Mouse (Mus musculus): ENCODE measurements around the gene Col24a1. TPM values are rescaled to one million over a fixed set of nuclear protein-coding genes. Genes with fewer than 3 reads are reported as not detected.

Col24a1 gene
- polyA plus RNA-seq, 1 experiment from 2014 or later: 0.04 TPM

DNA sequence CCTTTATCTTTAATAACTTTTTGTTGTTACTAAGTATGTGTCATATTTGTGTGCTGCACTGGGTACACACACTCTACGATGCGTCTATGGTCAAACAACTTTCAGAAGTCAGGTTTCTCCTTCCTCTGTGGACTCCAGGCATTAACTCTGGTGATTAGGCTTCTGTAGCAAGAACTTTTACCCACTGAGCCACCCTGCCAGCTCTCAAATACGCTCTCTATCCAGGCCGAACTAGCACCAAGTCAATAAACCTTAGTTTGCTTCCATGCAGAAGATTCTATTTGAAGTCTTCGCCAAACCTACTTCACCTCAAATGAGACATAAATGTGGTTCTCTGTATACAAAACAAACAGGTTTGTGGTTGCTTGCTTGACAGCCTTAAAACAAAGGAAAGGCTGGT, 267.4 kb downstream of the Col24a1 start:
- DNase-seq (ENCODE audit: low spot score): no peak

GRCm38 (mm10) chr3:145560117-145560516, 267.8 kb downstream of the Col24a1 start:
- DNase-seq (ENCODE audit: low spot score): no peak

DNA sequence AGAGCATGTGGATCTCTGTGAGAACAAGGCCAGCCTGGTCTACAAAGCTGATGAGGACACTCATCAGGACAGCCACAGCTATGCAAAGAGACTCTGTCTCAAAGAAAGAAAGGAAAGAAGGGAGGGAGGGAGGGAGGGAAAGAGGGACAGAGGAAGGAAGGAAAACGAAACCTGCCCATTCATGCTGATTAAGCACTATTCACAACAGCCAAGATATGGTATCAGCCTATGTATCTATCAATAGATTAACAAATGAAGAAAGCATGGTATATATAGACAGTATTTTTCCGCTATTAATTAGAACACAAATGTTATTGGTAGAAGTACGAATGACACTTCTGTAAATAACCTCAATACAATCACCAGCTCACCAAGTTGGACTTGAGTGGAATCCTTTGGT, 282.2 kb downstream of the Col24a1 start:
- no peak for DNase-seq (ENCODE audit: low spot score)

GRCm38 (mm10) chr3:145575340-145575739, 283.1 kb downstream of the Col24a1 start:
- DNase-seq (ENCODE audit: low spot score): no peak

DNA sequence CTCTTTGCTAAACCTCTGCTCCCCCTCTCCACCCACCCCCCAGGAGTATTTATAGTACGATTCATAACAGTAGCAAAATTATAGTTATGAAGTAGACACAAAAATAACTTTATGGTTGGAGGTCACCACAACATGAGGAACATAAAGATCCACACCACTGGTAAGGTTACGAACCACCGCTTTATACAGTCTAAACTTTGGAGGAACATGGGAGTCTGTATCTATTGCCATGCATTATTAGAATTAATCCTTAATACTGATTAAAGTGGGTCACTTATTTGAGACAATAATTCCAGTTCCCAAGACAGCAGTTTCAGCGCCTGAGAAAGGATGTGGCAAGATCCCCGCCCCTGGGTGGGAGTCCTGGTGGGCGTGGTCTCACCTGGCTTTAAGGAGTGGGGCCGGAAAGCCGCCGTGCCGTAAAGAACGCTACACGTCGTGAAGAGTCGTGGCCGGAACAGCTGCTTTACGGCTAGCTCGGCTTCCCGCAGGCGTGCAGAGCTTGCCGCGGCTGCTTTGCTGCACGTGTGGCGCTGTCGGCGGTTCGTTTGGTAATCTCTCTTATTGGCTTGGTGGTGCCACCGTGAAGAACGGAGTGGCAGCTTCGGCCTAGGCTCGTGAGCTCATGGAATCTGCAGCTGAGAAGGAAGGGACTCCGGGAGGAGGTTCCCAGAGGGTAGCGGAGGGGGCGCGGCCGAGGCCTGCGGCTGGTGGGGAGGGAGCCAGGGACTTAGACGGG, 283.6 kb downstream of the Col24a1 start, which contains the start of gene Znhit6:
Gene Znhit6 (plus strand): TSS at position 463 of the 739 bp plus-strand sequence.
- peak; percentile 93 for DNase-seq (ENCODE audit: low spot score)

DNA sequence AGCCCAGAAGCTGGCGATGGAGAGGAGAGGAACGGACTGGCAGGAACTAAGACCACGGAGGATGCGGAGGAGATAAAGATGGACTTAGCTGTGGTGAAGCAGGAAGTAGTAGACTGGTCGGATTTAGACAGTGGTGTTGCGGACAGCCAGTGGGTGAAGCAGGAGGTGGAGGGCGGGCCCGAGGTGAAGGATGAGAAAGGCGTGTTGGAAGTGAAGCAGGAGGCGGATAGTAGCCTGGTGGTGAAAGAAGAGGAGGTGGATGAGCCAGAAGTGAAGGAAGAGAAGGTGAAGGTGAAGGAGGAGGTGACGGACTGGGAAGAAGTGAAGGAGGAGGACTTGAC, 284.2 kb downstream of the Col24a1 start:
- DNase-seq (ENCODE audit: low spot score): no peak

GRCm38 (mm10) chr3:145576876-145577275, 284.6 kb downstream of the Col24a1 start:
- no peak for DNase-seq (ENCODE audit: low spot score)

DNA sequence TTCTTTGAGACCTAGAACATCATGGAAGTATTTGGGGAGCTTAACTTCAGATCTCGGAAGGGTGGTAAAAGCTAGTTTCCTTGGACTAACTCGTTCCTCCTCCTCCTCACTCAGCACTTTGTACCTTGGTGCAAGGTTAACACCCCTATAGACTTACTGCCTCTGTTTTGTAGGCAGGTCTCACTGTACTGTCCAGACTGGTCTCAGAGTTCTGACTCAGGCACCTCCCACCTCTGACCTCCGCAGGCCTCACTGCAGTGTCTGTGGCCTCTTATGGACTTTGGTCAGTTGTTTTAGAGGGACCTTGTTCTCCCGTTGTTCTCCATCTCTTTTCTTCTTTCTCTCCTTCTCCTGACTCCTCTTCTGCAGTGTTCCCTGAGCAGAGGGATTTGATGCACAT, 290.8 kb downstream of the Col24a1 start:
- no peak for DNase-seq (ENCODE audit: low spot score)

DNA sequence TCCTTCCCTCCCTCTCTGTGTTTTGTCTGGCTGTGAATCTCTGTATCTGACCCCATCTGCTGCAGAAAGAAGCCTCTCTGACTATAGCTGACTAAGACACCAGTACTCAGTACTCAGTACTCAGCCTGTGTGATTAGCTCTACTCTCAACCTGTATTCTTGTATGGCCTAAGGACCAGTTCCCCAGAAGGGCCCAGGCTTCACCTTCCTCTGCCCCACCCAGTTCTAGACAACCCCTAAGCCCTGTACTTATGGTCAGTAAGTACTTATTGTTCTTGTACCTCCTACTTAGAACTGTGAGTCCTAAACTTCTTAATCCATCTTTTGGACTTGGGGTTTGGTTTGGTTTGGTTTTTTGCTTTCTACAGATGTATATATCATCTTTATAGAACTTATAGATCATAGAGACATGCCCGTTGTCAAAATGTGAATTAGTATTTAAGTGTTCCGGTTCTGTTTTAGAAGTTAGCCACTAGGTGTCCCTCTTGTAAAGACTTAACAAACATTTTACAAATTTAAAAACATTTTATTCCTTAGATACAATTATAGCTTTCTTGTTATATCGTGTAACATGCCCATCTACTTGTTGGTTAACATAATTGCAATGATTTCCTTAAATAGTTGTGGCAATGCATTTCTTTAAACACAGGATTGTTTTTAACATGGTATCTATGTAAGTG, 291.4 kb downstream of the Col24a1 start:
- DNase-seq (ENCODE audit: low spot score): no peak

DNA sequence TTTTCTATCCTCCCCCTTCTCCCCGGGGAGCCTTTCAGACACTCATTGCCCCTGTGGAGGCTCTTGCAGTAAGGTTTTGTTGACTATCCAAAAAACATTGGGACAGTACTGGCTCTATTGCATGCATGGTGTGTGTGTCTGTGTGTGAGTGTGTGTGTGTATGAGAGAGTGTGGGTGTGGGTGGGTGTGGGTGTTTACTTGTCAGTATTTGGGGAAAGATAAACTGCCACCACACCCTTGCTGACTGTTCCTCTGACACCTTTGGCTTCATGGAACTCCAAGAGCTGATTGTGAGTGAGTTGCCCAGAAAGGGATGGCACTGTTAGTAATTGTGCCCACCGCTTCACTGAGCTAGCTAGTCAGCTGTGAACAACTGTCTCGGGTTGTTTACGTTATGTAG, 298.3 kb downstream of the Col24a1 start:
- DNase-seq (ENCODE audit: low spot score): no peak

DNA sequence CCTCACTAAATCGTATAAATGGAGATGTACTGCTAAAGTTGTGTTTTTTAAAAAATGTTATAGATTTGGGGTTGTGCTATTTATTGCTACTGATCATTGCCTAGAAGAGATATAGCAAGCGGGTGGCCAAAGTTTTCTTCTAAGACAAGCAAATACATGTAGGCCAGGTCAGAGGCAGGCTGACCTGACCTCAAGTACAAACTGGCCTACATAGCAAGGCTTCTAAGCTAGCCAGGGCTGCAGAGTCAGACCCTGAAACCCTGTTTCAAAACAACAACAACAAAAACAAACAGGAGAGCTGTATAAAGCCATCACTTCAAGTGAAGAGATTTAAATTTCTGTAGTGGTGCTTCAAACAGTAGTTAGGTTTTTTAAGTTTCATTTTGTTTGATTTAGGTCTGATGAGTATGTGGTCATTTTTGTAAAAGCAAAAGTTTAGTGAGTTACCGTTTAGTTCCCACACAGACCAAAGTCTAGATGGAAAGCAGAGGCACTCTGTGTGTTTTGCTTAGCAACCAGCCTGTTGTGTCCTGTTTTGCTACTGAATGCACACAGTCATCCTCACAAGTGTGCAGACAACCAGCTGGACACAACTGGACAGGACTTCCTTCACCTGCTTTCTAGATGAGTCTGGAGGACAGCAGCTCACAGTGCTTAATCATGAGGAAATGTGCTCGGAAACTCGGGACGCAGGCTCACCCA, 299.7 kb downstream of the Col24a1 start:
- DNase-seq (ENCODE audit: low spot score): no peak

DNA sequence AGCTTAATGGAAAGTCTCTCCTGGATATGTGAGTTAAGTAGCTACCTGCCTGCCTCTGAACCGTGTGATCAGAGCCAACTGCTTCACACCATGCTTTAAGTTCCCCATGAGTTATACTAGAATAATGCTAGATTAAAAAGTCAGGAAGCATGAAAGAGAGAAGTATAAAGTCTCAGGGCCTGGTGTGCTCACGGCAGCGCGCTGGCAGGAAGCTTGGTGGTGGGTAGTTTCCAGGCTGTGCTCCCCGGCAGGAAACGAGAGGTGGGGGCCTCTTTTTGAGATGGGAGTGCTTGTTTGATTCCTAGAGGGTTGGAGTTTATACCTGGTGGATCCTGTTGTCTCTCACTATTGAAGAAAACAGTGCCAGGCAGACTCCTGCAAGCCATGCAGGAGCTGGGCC, 303.1 kb downstream of the Col24a1 start:
- DNase-seq (ENCODE audit: low spot score): no peak

- DNase-seq (ENCODE audit: low spot score): no peak
These were observed 306.8 kb downstream of the Col24a1 start for GRCm38 (mm10) chr3:145599059-145599458.

- DNase-seq (ENCODE audit: low spot score): no peak
These were observed 308.5 kb downstream of the Col24a1 start for GRCm38 (mm10) chr3:145600801-145601200.

DNA sequence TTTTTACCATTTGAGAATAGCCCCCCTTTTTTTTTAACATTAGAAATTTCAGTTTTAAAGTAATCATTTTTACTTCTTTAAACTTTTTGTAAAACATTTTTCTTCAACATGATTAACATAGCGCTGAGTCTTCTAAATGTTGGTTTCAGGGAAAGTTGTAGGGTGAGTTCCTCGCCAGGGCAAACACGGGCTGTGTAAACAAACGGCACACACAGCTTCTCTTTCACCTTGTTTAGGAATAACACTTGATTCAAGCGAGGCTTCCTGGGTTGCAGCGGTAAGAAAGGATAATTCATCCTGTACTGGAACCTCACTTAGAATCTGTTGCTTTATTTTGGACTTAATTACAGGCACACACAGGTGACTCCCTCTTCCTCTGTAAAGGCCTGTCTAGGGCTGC, 309.1 kb downstream of the Col24a1 start:
- no peak for DNase-seq (ENCODE audit: low spot score)

Other genes starting within 250 kb of the Col24a1 start
- gene Clca2, start 193.0 kb upstream of the Col24a1 start, polyA plus RNA-seq (2015; fragmentation: Nextera tagmentation; extraction: Ambion mirVana): 1.3 and 1.4 TPM in 2 replicates
- gene Odf2l, start 173.9 kb upstream of the Col24a1 start, polyA plus RNA-seq (2015; fragmentation: Nextera tagmentation; extraction: Ambion mirVana): 13.0 and 13.4 TPM in 2 replicates